Mouse (Mus musculus) ovary, adult 18-20 months (tissue): ENCODE results near the gene Smc6.

Experiments
- DNase-seq: peaks from one replicate; pipeline ENCODE4 v3.0.0; 2022; ENCODE audit warnings: low spot score, mixed read lengths

Gene Smc6

DNA sequence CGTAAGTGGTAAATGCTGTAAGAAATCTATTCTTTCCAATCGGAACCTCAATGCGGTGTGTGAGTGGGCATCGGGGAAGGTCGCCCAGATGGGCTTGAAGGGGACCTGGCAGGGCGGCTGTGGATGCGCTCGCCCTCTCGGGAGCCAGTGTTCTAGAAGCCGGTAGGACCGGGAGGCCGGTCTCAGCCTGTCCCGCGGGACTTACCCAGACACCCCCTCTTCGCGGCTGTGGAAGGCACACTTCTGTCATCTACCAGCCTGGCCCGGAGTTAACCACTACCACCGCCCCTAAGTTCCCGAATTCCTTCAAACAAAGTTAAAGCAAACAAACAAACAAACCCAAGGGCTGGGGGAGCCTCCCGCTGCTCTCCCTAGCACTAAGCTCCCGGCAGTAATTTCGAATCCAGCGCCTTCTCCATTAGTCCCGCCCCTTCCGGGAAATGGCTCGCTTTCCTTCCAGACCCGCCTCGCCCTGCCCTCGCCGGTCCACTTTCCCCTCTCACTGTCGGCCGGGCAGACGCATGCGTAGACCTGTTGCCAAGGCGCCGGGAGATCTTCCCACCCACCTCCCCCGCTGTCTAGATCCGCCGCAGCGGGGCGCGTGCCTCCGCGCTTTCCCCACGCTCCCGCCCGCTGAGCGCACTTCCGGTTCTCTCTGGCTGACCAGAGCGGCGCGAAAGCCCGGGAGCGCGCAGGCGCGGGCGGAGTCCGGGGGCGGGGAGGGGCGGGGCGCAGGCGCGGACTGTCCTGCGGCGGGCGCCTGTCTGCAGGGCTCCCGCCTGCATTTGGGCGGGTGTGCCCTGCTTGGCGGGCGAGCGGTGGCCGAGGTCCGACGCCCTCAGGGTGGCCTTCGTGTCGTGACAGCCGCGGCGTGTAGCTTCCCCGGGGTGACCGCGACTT lies at the start of gene Smc6, which contains the start of gene Gen1:
Smc6 (plus strand) TSS at position 505 of the 900 bp plus-strand sequence.
Gen1 (minus strand) TSS at position 420 of the 900 bp plus-strand sequence.
- peak; percentile 95 for DNase-seq

GRCm38 (mm10) chr12:11216454-11216853 lies 49.2 kb upstream of the Smc6 start:
- no peak for DNase-seq

- DNase-seq, result no peak
These were observed 47.9 kb upstream of the Smc6 start for GRCm38 (mm10) chr12:11217726-11218250.

DNA sequence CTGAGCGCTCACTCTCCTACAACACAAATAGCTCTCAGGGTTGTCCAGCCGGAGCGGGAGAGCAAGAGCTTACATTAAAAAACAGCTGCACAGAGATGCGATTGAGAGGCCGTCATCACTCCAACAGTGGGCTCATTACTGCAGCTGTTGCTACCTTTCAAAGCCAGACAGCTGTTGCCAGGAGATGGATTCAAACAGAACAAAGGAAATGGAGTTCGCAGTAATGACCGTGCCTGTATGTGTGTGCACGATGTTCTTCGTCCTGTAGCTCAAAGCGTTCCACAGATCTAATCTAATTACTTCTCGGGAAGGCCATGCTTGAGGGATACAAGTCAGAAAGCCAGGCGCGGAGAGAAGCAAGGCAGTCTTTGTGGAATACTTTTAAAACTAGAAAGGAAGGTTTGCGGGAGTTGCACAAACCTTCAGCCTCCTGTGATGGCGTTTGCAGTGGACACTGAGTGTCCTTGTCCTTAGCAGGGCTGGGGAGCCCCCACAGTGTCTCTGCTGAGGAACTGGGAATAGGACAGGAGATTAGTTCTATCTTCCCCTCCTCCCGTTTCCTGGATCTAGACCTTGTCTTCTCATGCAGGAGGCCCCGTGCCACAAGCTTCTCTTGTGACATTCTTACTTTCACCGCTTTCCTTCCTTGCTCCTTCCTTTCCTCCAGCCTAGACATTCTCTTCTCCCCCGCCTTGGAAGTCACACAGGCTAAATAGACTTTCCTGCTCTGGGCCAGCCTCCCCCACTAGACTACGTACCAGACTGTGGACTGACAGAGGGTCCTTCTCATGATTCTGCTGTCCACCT lies 44.0 kb upstream of the Smc6 start:
- DNase-seq, result no peak

- peak; percentile 22 for DNase-seq
These were observed 43.1 kb upstream of the Smc6 start for GRCm38 (mm10) chr12:11222566-11222965.

DNA sequence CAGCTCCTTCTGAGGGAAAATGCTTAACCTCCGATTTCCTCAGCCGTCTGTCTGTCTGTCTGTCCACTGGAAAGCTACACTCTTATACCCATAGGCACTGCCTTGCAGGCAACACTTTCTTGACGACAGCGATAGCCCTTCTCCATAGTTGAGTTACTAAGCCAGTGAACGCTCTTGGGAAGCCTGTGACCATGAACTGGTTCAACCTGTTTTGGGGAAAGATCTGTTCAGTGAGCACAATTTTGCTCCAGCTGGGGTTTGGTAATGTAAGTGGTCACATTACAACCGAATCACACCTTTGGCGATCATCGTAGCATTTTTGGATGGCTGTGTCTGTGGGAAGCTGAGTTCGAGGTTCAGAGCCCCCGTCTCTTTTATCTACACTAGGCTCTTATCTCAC lies 42.6 kb upstream of the Smc6 start:
- no peak for DNase-seq

DNA sequence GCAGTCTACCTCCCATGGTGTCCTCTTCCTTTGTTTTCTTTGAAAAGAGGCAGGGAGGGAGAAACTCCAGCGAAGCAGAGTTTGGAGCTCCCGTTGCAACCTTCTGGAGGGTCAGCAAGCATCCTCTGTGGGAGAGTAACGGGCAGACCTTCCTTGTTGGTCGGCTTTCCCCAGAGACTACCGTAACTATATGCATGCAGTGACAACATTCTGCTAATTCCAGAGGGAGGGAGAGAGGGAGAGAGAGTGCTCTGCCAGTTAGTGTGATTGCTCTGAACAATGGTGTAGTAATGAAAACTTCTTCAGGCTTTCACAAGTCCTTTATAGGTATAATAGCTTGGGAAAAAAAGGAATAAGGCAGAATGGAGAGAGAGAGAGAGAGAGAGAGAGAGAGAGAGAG lies 41.0 kb upstream of the Smc6 start:
- no peak for DNase-seq

GRCm38 (mm10) chr12:11226123-11226522 lies 39.6 kb upstream of the Smc6 start:
- DNase-seq, result no peak

GRCm38 (mm10) chr12:11226529-11227268 lies 39.0 kb upstream of the Smc6 start:
- DNase-seq, result no peak

GRCm38 (mm10) chr12:11230267-11230666 lies 35.4 kb upstream of the Smc6 start:
- no peak for DNase-seq

GRCm38 (mm10) chr12:11235996-11236395 lies 29.7 kb upstream of the Smc6 start:
- no peak for DNase-seq

DNA sequence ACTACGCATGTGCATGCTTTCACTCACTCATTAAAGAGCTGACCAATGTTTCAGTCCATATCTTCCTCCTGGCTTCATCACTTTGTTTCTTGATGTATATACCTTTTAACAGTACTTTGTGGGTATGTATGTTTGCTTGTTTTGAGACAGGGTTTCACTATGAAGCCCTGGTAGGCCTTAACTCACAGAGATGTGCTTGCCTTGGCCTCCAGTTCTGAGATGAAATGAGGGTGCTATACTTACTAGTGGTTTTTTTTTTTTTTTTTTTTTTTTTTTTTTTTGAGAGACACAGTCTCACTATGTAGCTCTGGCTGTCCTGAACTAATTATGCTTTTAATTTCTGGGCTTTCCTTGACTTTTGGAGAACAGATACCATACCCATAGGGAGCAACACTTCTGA lies 18.2 kb upstream of the Smc6 start:
- no peak for DNase-seq

DNA sequence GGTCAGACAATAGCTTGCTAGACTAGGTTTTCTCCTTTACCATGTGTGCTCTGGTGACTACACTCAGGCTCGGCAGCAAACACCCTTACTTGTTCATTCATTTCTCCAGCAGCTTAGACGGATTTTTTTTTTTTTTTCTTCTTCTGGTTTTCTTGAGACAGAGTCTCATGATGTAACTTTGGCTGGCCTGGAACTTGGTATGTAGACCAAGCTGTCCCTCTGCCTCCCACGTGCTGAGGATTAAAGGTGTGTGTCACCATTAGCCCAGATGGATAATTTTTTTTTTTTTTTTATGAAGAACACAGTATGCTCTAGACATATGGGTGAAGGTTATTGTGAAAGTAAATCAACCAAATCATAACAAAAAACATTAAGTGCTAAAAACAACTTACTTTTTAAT lies 15.4 kb upstream of the Smc6 start:
- no peak for DNase-seq

GRCm38 (mm10) chr12:11264895-11265294 lies 791 bp upstream of the Smc6 start:
- no peak for DNase-seq

- no peak for DNase-seq
These were observed 748 bp downstream of the Smc6 start for GRCm38 (mm10) chr12:11266282-11266985.

GRCm38 (mm10) chr12:11267030-11267429 lies 1.3 kb downstream of the Smc6 start:
- DNase-seq, result no peak

- DNase-seq, result no peak
These were observed 6.9 kb downstream of the Smc6 start for GRCm38 (mm10) chr12:11272568-11272967.

DNA sequence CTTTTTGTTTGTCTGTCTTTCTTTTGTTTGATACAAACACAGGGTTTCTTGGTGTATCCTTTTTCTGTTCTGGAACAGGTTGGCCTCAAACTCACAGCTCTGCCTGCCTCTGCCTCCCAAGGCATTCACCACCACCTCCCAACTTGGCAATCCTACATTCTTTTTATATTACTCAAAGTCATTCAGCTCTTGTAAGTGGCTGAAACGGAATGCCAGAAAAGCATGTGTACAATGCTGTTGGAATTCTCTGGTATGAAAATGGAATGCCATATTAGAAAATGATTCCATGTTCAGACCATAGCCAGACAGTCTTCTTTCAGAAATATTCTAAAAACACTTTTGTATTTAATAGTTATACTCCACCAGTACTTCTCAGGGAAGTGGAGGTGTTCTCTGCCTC lies 7.5 kb downstream of the Smc6 start:
- no peak for DNase-seq

DNA sequence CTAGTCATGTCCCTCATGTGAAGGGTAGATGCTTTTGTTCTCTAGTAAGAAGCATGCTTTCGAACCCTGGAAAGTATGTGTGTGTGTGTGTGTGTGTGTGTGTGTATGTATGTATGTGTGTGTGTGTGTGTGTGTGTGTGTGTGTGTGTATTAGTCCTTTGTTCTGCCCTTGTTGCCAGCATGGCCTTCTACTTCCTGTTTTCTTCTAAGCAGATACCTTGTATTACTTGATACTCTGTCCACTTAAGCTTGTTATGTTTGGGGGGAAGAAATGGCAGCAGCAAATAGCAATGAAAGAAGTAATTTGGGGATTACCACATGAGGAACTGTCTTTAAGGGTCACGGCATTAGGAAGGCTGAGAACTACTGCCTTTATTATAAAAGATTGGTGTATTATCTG lies 10.9 kb downstream of the Smc6 start:
- DNase-seq, result no peak

DNA sequence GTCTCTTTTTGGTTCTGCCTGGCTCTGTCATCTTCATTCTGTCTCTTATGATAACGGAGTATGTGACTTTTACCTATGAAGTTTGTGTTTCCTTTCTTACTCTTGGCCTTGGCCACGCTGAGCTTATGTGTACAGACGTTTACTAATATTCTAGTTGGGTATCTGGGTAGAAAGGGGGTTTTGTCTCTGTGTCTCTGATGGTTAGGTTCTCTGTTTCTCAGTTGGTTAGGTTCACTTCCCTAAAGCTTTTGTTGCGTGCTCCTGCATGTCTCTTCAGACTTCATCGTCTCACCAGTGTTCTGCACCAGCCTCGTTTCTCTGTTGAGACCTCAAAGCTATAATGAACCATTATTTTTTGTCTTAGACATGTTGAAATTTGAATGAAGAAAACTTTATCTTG lies 11.5 kb downstream of the Smc6 start:
- no peak for DNase-seq

DNA sequence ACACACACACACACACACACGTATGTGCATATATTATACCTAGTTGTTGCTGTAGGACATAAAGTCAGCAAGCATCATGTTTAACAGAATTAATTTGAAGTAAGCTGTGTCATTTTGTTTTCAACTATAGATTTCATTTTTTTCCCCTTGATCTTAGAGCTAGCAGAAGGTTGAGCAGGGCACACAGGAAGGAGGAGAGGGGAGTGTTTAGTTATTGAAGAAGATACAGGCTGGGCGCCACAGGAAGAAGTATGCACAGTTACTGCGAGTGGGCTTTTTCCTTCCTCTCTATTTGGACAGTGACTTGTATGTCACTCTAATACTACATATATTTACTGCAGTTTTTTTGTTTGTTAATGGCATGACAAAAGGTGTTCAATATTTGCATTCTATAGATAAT lies 14.2 kb downstream of the Smc6 start:
- DNase-seq, result no peak
